Mouse (Mus musculus): ENCODE measurements around the gene Ltbp2.

Gene Ltbp2

DNA sequence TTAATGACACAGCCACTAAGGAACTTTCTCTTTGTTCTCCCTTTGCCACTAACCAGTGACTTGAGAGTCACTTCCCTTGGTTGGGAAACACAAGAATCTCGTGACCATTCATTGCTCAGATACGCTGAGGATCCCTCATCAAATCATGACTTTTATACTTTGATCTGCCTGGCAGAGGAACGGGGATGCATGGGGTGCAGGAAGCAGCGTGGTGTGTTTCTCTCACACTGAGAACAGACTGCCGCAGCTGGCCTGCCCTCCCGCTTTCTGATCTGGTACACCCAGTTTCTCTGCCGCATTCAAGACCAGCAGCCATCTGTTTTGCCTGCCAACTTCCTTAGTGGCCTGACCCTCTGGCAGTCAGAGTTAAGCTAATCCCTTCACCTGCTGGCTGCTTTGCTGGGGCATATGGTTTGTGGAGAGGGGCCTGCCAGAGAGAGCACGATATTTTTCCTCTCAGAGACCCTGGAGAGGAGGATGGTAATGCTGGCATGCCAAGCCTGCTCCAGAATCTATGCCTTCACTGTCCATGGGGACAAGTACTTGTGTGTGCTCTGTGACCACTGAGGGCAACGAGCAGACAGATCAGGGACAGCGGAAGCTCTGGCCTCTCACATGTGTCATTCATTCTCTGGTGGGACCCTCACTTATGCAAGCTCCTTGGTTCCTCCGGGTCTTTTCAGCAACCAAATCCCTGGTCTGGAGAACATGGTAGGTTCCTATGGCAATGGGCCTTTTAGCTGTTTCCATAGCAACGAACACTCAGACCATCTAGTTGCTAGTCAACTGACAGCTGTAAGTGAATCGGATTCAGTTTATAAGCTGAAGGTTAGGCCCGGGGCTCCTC, 124.0 kb downstream of the Ltbp2 start:
- no peak for DNase-seq

DNA sequence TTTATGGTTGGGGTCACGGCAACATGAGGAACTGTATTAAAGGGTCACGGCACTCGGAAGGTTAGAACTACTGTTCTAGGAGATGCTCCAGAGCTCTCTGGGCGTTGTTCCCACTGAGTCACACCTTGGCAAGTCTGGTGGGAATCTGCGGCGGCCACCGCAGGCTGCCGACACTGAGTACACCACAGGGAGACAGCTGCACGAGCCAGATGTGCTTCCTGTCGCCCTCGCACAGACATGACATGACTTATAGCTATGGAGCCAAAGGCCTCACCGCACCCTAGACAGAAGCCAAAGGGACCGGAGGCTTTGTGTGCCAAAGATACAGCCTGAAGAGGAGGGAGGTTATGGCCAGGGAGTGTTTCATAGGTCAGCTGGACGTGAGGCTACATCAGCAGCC, 125.7 kb downstream of the Ltbp2 start:
- DNase-seq = no peak

- DNase-seq = no peak
These were observed 128.2 kb downstream of the Ltbp2 start for GRCm38 (mm10) chr12:84748134-84748533.

DNA sequence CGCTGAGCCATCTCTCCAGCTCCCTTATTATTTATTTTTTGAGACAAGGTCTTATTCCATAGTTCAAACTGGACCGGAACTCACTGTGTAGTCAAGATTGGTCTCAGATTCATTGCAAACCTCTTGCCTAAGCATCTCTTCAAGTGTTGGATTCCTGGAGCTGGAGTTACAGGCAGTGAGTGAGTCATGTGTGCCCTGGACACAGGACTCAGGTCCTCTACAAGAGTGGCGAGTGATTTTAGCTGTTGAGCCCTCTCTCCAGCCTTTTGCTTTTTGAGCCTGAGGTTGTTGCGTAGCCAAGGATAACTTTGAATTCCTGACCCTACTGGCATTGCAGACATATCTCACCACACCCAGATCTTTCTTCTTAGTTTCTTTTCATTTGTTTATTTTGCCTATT, 130.6 kb downstream of the Ltbp2 start:
- DNase-seq = no peak

- DNase-seq = no peak
These were observed 132.8 kb downstream of the Ltbp2 start for GRCm38 (mm10) chr12:84743496-84743895.

DNA sequence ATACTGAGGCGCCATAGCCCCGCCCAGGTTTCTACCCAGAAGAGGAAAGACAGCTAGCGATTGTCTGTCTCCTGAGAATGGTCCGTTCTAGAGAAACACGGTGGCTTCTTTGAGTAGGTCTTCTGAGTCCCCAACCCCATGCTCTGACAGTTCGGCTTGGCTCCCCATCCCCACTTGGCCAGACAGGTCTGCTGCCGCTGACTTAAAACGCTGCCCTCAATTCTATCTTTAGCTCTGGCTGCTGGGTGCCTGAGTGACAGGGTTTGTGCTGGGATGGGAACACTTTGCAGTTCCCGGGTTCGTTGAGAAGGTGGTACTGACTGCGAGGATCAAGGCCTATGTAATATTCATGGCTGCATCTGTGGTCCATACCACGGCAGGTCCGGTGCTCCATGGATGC, 143.0 kb downstream of the Ltbp2 start:
- no peak for DNase-seq

Data from right cerebral cortex, adult 18-20 months (tissue).